Mouse (Mus musculus) embryonic facial prominence, embryonic 13.5 days (tissue): ENCODE results near the gene Foxk2. TPM values are rescaled to one million over a fixed set of nuclear protein-coding genes. Genes with fewer than 3 reads are reported as not detected.
"Not testable (repeated sequence)": the region's sequence is repeated elsewhere in the genome, so short reads cannot be mapped to it uniquely, and the experiment has no call there.

Experiments used
- ATAC-seq: fragments of 200-750 bp; cut with Nextera tagmentation; 2 replicates; pipeline ENCODE4 v1.8.0; 2017; ENCODE audit warnings: low read depth; ENCODE audit not compliant: insufficient number of reproducible peaks, insufficient read depth, low FRiP score, low TSS enrichment
- H3K27ac ChIP-seq: fragments of 300-500 bp; sonication (generic); 2 replicates; pipeline ENCODE4 v1.5.1; 2015; ENCODE audit warnings: moderate library complexity, mild to moderate bottlenecking, inconsistent platforms
- H3K27me3 ChIP-seq: fragments of 300-500 bp; sonication (generic); 2 replicates; pipeline ENCODE4 v1.6.1; 2015; ENCODE audit warnings: mild to moderate bottlenecking, inconsistent platforms
- H3K36me3 ChIP-seq: fragments of 300-500 bp; sonication (generic); 2 replicates; pipeline ENCODE4 v1.6.1; 2015; ENCODE audit warnings: mild to moderate bottlenecking, inconsistent platforms
- H3K4me1 ChIP-seq: fragments of 300-500 bp; sonication (generic); 2 replicates; pipeline ENCODE4 v1.6.1; 2015; ENCODE audit warnings: inconsistent platforms
- H3K4me2 ChIP-seq: fragments of 300-500 bp; sonication (generic); 2 replicates; pipeline ENCODE4 v1.6.1; 2015; ENCODE audit warnings: moderate library complexity, mild to moderate bottlenecking, inconsistent platforms
- H3K4me3 ChIP-seq: fragments of 300-500 bp; sonication (generic); 2 replicates; pipeline ENCODE4 v1.5.1; 2015; ENCODE audit warnings: mild to moderate bottlenecking, inconsistent platforms
- H3K9ac ChIP-seq: fragments of 300-500 bp; sonication (generic); 2 replicates; pipeline ENCODE4 v1.6.1; 2015; ENCODE audit warnings: mild to moderate bottlenecking, inconsistent platforms
- H3K9me3 ChIP-seq: fragments of 300-500 bp; sonication (generic); 2 replicates; pipeline ENCODE4 v1.6.1; 2016; ENCODE audit warnings: inconsistent platforms
- WGBS: fragments of 180-500 bp; shearing (Covaris S2); methylation state at CpG from one replicate; pipeline ENCODE4 v1.1.7; 2015; ENCODE audit warnings: mixed read lengths; 5-methylcytosine and 5-hydroxymethylcytosine counted together
- polyA plus RNA-seq: library from polyadenylated mRNA; unstranded; fragments of >200 nt; fragmentation: Nextera tagmentation; extraction: Ambion mirVana; gene quantifications from 2 replicates; pipeline ENCODE4 v1.2.1, GENCODE M21; 2015

The Foxk2 gene
- polyA plus RNA-seq, 1 experiment from 2014 or later, result 9.9 TPM

DNA sequence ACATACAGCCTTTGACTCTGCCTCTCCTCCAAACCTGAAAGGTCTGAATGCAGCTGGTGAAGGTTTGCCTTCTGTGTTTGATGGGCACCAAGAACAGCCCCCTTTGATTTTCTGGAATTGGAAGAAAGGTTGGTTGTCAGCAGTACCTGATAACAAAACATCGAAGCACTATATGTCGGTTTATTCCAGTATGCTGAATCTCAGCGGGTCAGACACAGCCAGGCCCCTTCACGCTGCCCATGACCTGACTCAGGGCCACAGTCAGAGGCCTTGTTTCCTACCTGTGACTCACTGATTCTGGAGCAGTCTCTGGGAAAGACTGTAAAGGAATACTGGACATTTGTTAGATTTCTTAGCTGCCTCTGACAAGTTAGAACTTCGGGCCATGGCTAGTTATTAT lies 35.0 kb downstream of the Foxk2 start:
- no peak overlapping the region for H3K27ac ChIP-seq
- no peaks in the 10 kb centered on the region for H3K9me3 ChIP-seq
- 96% methylated on average over 5 of the region's 5 CpGs for WGBS
- H3K4me1 ChIP-seq, result no peaks in the 10 kb centered on the region
- H3K9ac ChIP-seq, result no peak overlapping the region
- H3K36me3 ChIP-seq, result peaks cover 86% of the 10 kb centered on the region
- H3K27me3 ChIP-seq, result no peaks in the 10 kb centered on the region
- no peak for ATAC-seq
- H3K4me2 ChIP-seq, result no peak overlapping the region
- no peak overlapping the region for H3K4me3 ChIP-seq

DNA sequence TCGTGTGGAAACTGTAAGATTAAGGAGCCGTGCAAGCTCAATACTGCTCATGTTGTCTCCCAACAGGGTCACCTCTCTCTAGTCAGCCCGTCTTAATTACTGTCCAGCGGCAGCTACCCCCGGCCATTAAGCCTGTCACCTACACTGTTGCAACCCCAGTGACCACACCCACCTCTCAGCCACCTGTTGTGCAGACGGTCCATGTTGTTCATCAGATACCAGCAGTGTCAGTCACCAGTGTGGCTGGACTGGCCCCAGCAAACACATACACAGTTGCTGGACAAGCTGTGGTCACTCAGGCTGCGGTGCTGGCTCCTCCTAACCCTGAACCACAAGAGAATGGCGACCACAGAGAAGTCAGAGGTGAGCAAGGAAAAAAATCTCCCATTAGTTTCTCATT lies 38.7 kb downstream of the Foxk2 start:
- H3K9me3 ChIP-seq, result no peaks in the 10 kb centered on the region
- 90% methylated on average over 8 of the region's 8 CpGs for WGBS
- H3K27me3 ChIP-seq, result no peaks in the 10 kb centered on the region
- H3K4me3 ChIP-seq, result no peak overlapping the region
- no peak overlapping the region for H3K4me2 ChIP-seq
- H3K4me1 ChIP-seq, result no peaks in the 10 kb centered on the region
- peaks cover 87% of the 10 kb centered on the region for H3K36me3 ChIP-seq
- no peak overlapping the region for H3K27ac ChIP-seq
- ATAC-seq, result no peak
- H3K9ac ChIP-seq, result no peak overlapping the region

DNA sequence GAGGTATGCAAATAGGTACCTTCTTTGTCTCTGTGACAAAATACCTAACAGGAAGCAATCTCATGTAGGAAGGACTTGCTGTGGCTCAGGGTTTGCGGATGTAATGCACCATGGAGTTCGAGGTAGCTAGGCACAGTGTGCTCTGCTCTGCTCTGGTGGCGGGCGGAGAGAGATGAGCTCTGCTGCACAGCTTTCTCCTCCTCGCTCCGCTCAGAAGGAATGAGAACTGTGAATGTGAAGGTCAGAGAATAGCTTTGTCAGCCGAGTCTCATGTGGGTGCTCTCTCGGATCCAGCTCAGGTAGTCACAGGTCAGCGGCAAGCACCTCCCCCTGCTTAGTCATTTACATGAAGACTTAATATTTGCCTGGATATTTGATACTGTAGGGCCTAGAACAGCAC lies 40.5 kb downstream of the Foxk2 start:
- no peak overlapping the region for H3K4me2 ChIP-seq
- 93% methylated on average over 9 of the region's 9 CpGs for WGBS
- H3K9ac ChIP-seq, result no peak overlapping the region
- H3K4me1 ChIP-seq, result no peaks in the 10 kb centered on the region
- no peak overlapping the region for H3K27ac ChIP-seq
- H3K9me3 ChIP-seq, result no peaks in the 10 kb centered on the region
- H3K27me3 ChIP-seq, result no peaks in the 10 kb centered on the region
- H3K36me3 ChIP-seq, result peaks cover 94% of the 10 kb centered on the region
- no peak for ATAC-seq
- H3K4me3 ChIP-seq, result no peak overlapping the region

DNA sequence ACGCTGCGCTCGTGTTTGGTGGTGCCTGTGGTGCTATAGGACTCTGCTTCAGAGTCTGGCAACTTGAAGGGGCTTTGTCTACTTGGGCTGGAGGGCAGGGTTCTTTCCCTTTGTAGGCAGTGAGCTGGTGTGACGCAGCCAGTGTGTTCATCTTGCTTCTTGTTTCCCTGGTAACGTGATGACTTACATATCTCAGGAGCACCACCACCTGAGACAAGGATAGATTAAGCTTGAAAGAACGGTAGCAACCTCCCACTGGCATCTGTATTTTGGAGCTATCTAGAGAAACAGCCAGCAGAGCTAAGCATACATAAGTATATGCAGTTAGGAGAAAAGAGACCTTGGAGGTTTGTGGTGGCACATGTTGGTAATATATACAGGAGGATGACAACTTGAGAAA lies 45.6 kb downstream of the Foxk2 start:
- H3K4me1 ChIP-seq, result no peaks in the 10 kb centered on the region
- no peaks in the 10 kb centered on the region for H3K27me3 ChIP-seq
- no peak overlapping the region for H3K4me2 ChIP-seq
- H3K9ac ChIP-seq, result no peak overlapping the region
- ATAC-seq, result no peak
- H3K9me3 ChIP-seq, result no peaks in the 10 kb centered on the region
- WGBS, result 96% methylated on average over 6 of the region's 6 CpGs
- no peak overlapping the region for H3K4me3 ChIP-seq
- no peak overlapping the region for H3K27ac ChIP-seq
- H3K36me3 ChIP-seq, result peaks cover 96% of the 10 kb centered on the region

DNA sequence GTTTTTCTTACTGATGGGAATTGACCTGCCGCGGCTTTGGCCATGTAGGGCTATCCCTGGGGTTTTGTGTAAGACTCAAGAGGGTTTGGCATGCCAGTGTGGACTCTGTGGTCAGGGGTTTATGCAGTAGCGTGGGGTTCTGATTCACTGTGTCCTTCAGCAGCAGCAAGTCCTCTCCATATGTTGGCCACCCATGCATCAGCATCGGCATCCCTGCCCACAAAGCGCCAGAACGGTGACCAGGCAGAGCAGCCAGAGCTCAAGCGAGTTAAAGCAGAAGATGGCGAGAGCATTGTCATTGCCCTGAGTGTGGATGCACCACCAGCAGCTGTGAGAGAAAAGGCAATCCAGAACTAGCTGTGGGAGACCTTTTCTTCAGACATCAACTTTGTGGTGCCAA lies 46.8 kb downstream of the Foxk2 start:
- Histone ChIP-seq H3K4me3 (no peak overlapping the region), H3K27me3 (no peaks in the 10 kb centered on the region), H3K4me1 (no peaks in the 10 kb centered on the region), H3K27ac (no peak overlapping the region), H3K4me2 (no peak overlapping the region), H3K36me3 (peaks cover 88% of the 10 kb centered on the region), H3K9ac (no peak overlapping the region), H3K9me3 (no peaks in the 10 kb centered on the region)
- ATAC-seq, result no peak
- 95% methylated on average over 8 of the region's 8 CpGs for WGBS

DNA sequence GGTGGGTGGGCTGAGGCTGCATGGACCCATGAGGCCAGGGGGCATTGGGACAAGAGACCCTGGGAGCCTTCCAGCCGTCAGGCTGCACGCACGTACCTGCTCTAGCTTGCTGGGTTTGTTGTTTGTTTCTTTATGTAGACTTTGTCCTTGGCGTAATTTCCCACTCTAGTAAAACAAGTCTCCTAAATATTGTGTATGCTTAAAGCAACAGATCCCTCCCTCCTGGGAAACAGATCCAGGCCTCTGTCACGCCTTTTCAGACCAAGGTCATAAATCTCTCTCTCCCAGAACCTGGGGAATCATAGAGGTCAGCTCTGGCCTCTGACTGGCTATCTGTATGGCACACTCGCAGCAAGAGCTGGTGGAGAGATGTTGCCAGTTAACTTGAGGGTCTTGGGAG lies 47.9 kb downstream of the Foxk2 start:
- not testable (repeated sequence) for H3K9ac ChIP-seq, H3K9me3 ChIP-seq, H3K27me3 ChIP-seq, H3K27ac ChIP-seq, H3K4me2 ChIP-seq, H3K4me1 ChIP-seq, ATAC-seq, H3K4me3 ChIP-seq
- peaks cover 77% of the 10 kb centered on the region for H3K36me3 ChIP-seq
- 93% methylated on average over 6 of the region's 6 CpGs for WGBS

DNA sequence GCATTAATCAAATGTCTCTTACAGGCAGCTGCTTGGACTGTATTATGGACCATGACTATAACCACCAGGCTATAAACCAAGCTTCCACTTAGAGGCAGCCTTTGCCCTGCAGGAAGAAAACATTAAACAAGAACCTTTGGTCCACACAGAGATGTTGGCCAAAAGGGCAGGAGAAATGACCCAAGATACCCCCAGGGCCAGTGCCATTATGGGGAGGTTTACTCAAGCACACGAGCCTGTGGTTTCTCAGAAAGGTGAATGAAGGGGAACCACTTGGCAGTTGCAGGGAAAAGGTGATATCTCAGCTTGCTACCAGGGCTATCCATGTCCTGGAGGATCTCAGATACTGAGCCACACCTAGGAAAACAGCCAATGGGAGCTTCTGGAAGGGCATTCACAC lies 66.2 kb downstream of the Foxk2 start:
- Histone ChIP-seq H3K4me2 (no peak overlapping the region), H3K27ac (no peak overlapping the region), H3K9me3 (0 out of 2 replicates have a peak, but pooled peaks cover under 1% of the 10 kb centered on the region), H3K36me3 (peaks cover 49% of the 10 kb centered on the region), H3K4me1 (no peaks in the 10 kb centered on the region), H3K9ac (no peak overlapping the region), H3K27me3 (no peaks in the 10 kb centered on the region), H3K4me3 (no peak overlapping the region)
- WGBS, result 66% methylated on average over 1 of the region's 1 CpGs
- no peak for ATAC-seq

DNA sequence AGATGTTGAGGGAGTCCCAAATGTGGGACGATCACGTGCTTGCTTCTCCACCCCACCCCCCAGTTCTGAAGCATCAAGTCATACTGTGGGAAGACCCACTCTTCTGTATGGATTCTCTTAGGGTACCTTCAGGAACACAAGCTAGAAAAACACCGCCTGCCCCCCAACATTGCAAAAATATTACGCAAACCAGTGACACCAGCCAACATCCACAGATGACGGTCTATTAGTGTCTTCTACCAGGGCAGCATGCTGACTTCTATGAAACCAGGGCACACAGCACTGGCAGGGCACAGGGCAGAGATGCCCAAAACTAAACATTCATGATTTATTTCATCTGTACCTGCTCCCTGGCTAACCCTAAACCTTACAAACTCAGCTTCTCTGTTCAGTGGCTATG lies 66.9 kb downstream of the Foxk2 start:
- Histone ChIP-seq H3K27ac (no peak overlapping the region), H3K9ac (no peak overlapping the region), H3K4me1 (no peaks in the 10 kb centered on the region), H3K4me3 (no peak overlapping the region), H3K4me2 (no peak overlapping the region), H3K36me3 (peaks cover 51% of the 10 kb centered on the region), H3K9me3 (no peaks in the 10 kb centered on the region), H3K27me3 (no peaks in the 10 kb centered on the region)
- ATAC-seq, result no peak
- WGBS, result 96% methylated on average over 5 of the region's 5 CpGs

DNA sequence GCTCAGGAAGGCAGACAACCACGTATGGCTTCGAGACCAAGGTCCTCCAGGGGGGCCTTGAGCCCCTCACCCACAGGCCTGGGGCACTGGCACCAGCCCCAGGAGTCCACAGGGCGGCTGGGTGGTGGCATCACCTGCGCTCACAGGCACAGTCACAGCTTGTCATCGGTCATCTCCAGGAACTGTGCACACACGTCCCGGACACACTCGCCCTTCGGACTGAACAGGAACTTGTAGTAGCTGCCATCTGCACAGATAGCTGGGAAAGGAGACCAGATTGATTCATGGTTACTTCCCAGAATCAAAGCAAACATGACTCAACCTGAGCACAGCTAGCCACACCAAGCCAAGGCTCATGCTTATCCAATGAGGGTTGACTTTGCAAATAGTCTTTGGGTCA lies 68.4 kb downstream of the Foxk2 start:
- ATAC-seq, result no peak
- H3K36me3 ChIP-seq, result peaks cover 67% of the 10 kb centered on the region
- no peaks in the 10 kb centered on the region for H3K4me1 ChIP-seq

DNA sequence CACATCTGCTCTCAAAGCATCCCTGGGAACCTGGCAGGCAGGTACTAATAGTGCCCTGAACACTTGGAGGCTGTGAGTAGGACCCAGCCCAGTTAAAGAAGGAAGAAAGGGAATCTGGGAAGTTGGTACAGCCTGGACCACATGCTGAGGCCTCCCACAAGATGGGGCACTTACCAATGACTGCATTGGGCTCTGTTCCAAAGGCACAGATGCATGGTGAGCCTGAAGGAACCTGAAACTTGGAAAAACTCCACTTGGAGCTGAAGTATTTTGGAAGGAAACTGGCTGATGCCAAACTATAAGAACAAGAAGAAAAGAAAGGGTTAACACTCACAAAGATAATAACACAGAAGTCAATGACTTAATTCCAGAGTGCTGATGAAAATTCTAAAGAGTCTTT lies 68.8 kb downstream of the Foxk2 start:
- no peak for ATAC-seq
- H3K4me2 ChIP-seq, result no peak overlapping the region
- H3K9ac ChIP-seq, result no peak overlapping the region
- peaks cover 70% of the 10 kb centered on the region for H3K36me3 ChIP-seq
- no peak overlapping the region for H3K4me3 ChIP-seq
- H3K27me3 ChIP-seq, result no peaks in the 10 kb centered on the region
- H3K27ac ChIP-seq, result no peak overlapping the region
- no peaks in the 10 kb centered on the region for H3K9me3 ChIP-seq
- H3K4me1 ChIP-seq, result no peaks in the 10 kb centered on the region

More for the DNA sequence above, 68.4 kb downstream of the Foxk2 start:
- Histone ChIP-seq H3K4me2 (no peak overlapping the region), H3K9me3 (no peaks in the 10 kb centered on the region), H3K4me3 (no peak overlapping the region), H3K27me3 (no peaks in the 10 kb centered on the region), H3K9ac (no peak overlapping the region), H3K27ac (no peak overlapping the region)
- 95% methylated on average over 9 of the region's 9 CpGs for WGBS

DNA sequence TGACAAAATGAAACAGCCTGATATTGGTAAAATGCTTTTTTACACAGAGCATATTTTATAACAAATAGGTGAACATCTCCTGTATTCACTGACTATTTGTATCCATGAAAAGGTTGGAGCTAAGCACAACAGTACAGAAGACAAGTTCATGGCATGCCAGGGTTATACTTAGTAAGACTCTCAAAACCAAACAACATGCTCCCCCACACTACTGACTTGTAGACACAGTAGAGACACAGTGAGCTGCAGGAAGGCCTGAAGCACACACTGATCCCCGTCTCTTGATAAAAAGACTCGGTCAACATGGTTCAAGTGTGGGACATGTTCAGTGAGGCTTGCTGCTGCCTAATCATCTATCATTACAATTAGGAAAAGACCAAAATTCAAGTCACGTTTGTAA lies 71.9 kb downstream of the Foxk2 start:
- Histone ChIP-seq H3K9ac (no peak overlapping the region), H3K4me2 (no peak overlapping the region), H3K27me3 (no peaks in the 10 kb centered on the region), H3K9me3 (no peaks in the 10 kb centered on the region), H3K36me3 (peaks cover 89% of the 10 kb centered on the region), H3K4me3 (no peak overlapping the region), H3K4me1 (no peaks in the 10 kb centered on the region), H3K27ac (no peak overlapping the region)
- ATAC-seq, result no peak
- WGBS, result 90% methylated on average over 3 of the region's 3 CpGs

DNA sequence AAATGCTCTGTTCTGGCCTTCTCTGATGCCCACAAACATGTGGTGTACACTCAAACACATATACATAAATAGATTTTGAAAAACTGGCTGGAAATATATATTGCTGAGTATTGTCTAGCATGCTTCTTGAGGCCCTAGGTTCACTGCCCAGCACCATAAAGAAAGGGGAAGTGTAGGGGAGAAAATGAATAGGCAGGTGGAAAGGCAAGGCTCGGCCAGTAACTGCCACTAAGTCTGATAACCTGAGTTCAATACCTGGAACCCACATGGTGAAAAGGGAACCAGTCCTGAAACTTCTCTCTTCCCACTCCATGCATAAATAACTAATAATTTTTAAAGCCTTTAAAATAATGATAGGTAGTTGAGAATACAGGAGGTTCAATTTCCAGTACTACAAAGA lies 79.9 kb downstream of the Foxk2 start:
- no peak overlapping the region for H3K4me2 ChIP-seq
- H3K36me3 ChIP-seq, result peaks cover 43% of the 10 kb centered on the region
- H3K27ac ChIP-seq, result no peak overlapping the region
- H3K27me3 ChIP-seq, result no peaks in the 10 kb centered on the region
- no peak overlapping the region for H3K4me3 ChIP-seq
- H3K9ac ChIP-seq, result no peak overlapping the region
- no peaks in the 10 kb centered on the region for H3K9me3 ChIP-seq
- ATAC-seq, result no peak
- H3K4me1 ChIP-seq, result no peaks in the 10 kb centered on the region
- 92% methylated on average over 1 of the region's 1 CpGs for WGBS

DNA sequence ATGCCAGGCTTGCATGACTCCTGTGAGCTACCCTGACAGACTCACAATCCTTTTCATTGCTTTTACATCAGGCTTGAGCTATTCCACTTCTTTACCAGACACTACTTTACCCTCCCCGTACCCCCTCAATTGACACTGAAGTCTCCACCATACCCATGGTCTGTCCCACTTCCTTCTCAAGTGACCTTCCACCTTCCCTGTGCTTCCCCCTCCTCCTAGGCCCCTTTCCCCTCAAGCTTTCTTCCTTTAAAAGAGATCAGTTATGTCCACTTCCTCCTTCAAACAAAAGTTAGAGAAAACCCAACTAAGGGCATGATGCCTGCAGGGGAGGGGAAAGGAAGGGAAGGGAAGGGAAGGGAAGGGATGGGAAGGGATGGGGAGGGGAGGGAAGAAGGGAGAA lies 80.5 kb downstream of the Foxk2 start:
- WGBS, result 88% methylated on average over 1 of the region's 1 CpGs
- Histone ChIP-seq H3K4me2 (no peak overlapping the region), H3K27me3 (no peaks in the 10 kb centered on the region), H3K36me3 (peaks cover 41% of the 10 kb centered on the region), H3K27ac (no peak overlapping the region), H3K9ac (no peak overlapping the region), H3K4me3 (no peak overlapping the region), H3K4me1 (no peaks in the 10 kb centered on the region), H3K9me3 (no peaks in the 10 kb centered on the region)
- ATAC-seq, result no peak
